Mouse (Mus musculus): ENCODE data around the gene Scn8a. TPM values are rescaled to one million over a fixed set of nuclear protein-coding genes. Genes with fewer than 3 reads are reported as not detected.

Scn8a gene
- polyA plus RNA-seq, 1 experiment from 2014 or later, result 12.7 TPM

GRCm38 (mm10) chr15:101066920-101067696, 197.4 kb downstream of the Scn8a start:
- Histone ChIP-seq H3K27ac (ENCODE audit: low read depth, low read length) (peak overlapping the region; percentile 85), H3K27me3 (ENCODE audit: control insufficient read depth, insufficient read depth, low read length) (no peaks in the 10 kb centered on the region), H3K36me3 (ENCODE audit: control insufficient read depth, insufficient read depth, low read length) (no peaks in the 10 kb centered on the region), H3K9ac (ENCODE audit: low read length) (peak overlapping the region; percentile 38), H3K9me3 (ENCODE audit: control insufficient read depth, low read length) (no peaks in the 10 kb centered on the region), H3K4me3 (ENCODE audit: low read depth, low read length) (no peak overlapping the region), H3K4me2 (ENCODE audit: low read depth) (peak overlapping the region; percentile 20), H3K4me1 (ENCODE audit: control insufficient read depth, insufficient read depth, low read length) (peaks cover 77% of the 10 kb centered on the region)
- WGBS, result 12% methylated on average over 7 of the region's 9 CpGs
- DNase-seq (ENCODE audit: low spot score), result peak; percentile 60
- peak; percentile 66 for ATAC-seq (ENCODE audit: insufficient read depth, low FRiP score, low TSS enrichment)

- ATAC-seq (ENCODE audit: insufficient read depth, low FRiP score, low TSS enrichment), result no peak
- Histone ChIP-seq H3K9ac (ENCODE audit: low read length) (no peak overlapping the region), H3K36me3 (ENCODE audit: control insufficient read depth, insufficient read depth, low read length) (no peaks in the 10 kb centered on the region), H3K4me3 (ENCODE audit: low read depth, low read length) (no peak overlapping the region), H3K4me1 (ENCODE audit: control insufficient read depth, insufficient read depth, low read length) (peaks cover 71% of the 10 kb centered on the region), H3K27me3 (ENCODE audit: control insufficient read depth, insufficient read depth, low read length) (no peaks in the 10 kb centered on the region), H3K9me3 (ENCODE audit: control insufficient read depth, low read length) (no peaks in the 10 kb centered on the region), H3K27ac (ENCODE audit: low read depth, low read length) (0 out of 2 replicates have a peak overlapping the region, but pooled peaks have one; percentile 20), H3K4me2 (ENCODE audit: low read depth) (no peak overlapping the region)
- DNase-seq (ENCODE audit: low spot score), result no peak
- 44% methylated on average over 3 of the region's 3 CpGs for WGBS
Measured at GRCm38 (mm10) chr15:101068029-101068428, 198.4 kb downstream of the Scn8a start.

- Histone ChIP-seq H3K27me3 (ENCODE audit: control insufficient read depth, insufficient read depth, low read length) (no peaks in the 10 kb centered on the region), H3K27ac (ENCODE audit: low read depth, low read length) (0 out of 2 replicates have a peak overlapping the region, but pooled peaks have one; percentile 20), H3K4me3 (ENCODE audit: low read depth, low read length) (no peak overlapping the region), H3K4me1 (ENCODE audit: control insufficient read depth, insufficient read depth, low read length) (peaks cover 71% of the 10 kb centered on the region), H3K9ac (ENCODE audit: low read length) (no peak overlapping the region), H3K4me2 (ENCODE audit: low read depth) (no peak overlapping the region), H3K9me3 (ENCODE audit: control insufficient read depth, low read length) (no peaks in the 10 kb centered on the region), H3K36me3 (ENCODE audit: control insufficient read depth, insufficient read depth, low read length) (no peaks in the 10 kb centered on the region)
- no peak for DNase-seq (ENCODE audit: low spot score)
- ATAC-seq (ENCODE audit: insufficient read depth, low FRiP score, low TSS enrichment), result no peak
- 69% methylated on average over 4 of the region's 4 CpGs for WGBS
Measured at GRCm38 (mm10) chr15:101068671-101069070, 199.0 kb downstream of the Scn8a start.

GRCm38 (mm10) chr15:101069641-101070190, 200.1 kb downstream of the Scn8a start:
- 47% methylated on average over 9 of the region's 9 CpGs for WGBS
- H3K9ac ChIP-seq (ENCODE audit: low read length), result no peak overlapping the region; the same call in 1 of the 2 replicates
- ATAC-seq (ENCODE audit: insufficient read depth, low FRiP score, low TSS enrichment), result no peak
- no peaks in the 10 kb centered on the region; the same call in 1 of the 2 replicates for H3K36me3 ChIP-seq (ENCODE audit: control insufficient read depth, insufficient read depth, low read length)
- no peak for DNase-seq (ENCODE audit: low spot score)
- peaks cover 71% of the 10 kb centered on the region for H3K4me1 ChIP-seq (ENCODE audit: control insufficient read depth, insufficient read depth, low read length)
- no peak overlapping the region for H3K4me2 ChIP-seq (ENCODE audit: low read depth)
- no peak overlapping the region for H3K27ac ChIP-seq (ENCODE audit: low read depth, low read length)
- H3K4me3 ChIP-seq (ENCODE audit: low read depth, low read length), result no peak overlapping the region
- H3K27me3 ChIP-seq (ENCODE audit: control insufficient read depth, insufficient read depth, low read length), result no peaks in the 10 kb centered on the region
- H3K9me3 ChIP-seq (ENCODE audit: control insufficient read depth, low read length), result no peaks in the 10 kb centered on the region

GRCm38 (mm10) chr15:101070762-101071161, 201.1 kb downstream of the Scn8a start:
- H3K36me3 ChIP-seq (ENCODE audit: control insufficient read depth, insufficient read depth, low read length), result no peaks in the 10 kb centered on the region; the same call in 1 of the 2 replicates
- WGBS, result 29% methylated on average over 5 of the region's 5 CpGs

GRCm38 (mm10) chr15:101072736-101073135, 203.1 kb downstream of the Scn8a start:
- 55% methylated on average over 2 of the region's 2 CpGs for WGBS
- Histone ChIP-seq H3K36me3 (ENCODE audit: control insufficient read depth, insufficient read depth, low read length) (no peaks in the 10 kb centered on the region; the same call in 1 of the 2 replicates), H3K4me1 (ENCODE audit: control insufficient read depth, insufficient read depth, low read length) (peaks cover 62% of the 10 kb centered on the region), H3K27me3 (ENCODE audit: control insufficient read depth, insufficient read depth, low read length) (no peaks in the 10 kb centered on the region), H3K27ac (ENCODE audit: low read depth, low read length) (no peak overlapping the region), H3K4me3 (ENCODE audit: low read depth, low read length) (no peak overlapping the region), H3K9ac (ENCODE audit: low read length) (no peak overlapping the region), H3K4me2 (ENCODE audit: low read depth) (no peak overlapping the region), H3K9me3 (ENCODE audit: control insufficient read depth, low read length) (no peaks in the 10 kb centered on the region)
- ATAC-seq (ENCODE audit: insufficient read depth, low FRiP score, low TSS enrichment) (no peak), DNase-seq (ENCODE audit: low spot score) (no peak)

More at GRCm38 (mm10) chr15:101070762-101071161, 201.1 kb downstream of the Scn8a start:
- no peak overlapping the region for H3K4me3 ChIP-seq (ENCODE audit: low read depth, low read length)
- no peak overlapping the region for H3K27ac ChIP-seq (ENCODE audit: low read depth, low read length)
- no peaks in the 10 kb centered on the region for H3K9me3 ChIP-seq (ENCODE audit: control insufficient read depth, low read length)
- ATAC-seq (ENCODE audit: insufficient read depth, low FRiP score, low TSS enrichment) (no peak), DNase-seq (ENCODE audit: low spot score) (no peak)
- H3K4me1 ChIP-seq (ENCODE audit: control insufficient read depth, insufficient read depth, low read length), result peaks cover 69% of the 10 kb centered on the region
- H3K9ac ChIP-seq (ENCODE audit: low read length), result 0 out of 2 replicates have a peak overlapping the region, but pooled peaks have one; percentile 30
- no peaks in the 10 kb centered on the region for H3K27me3 ChIP-seq (ENCODE audit: control insufficient read depth, insufficient read depth, low read length)
- H3K4me2 ChIP-seq (ENCODE audit: low read depth), result no peak overlapping the region

GRCm38 (mm10) chr15:101074067-101074466, 204.4 kb downstream of the Scn8a start:
- WGBS, result 85% methylated on average over 5 of the region's 5 CpGs
- H3K4me1 ChIP-seq (ENCODE audit: control insufficient read depth, insufficient read depth, low read length), result peaks cover 51% of the 10 kb centered on the region

GRCm38 (mm10) chr15:101075150-101075549, 205.5 kb downstream of the Scn8a start:
- H3K27ac ChIP-seq (ENCODE audit: low read depth, low read length), result no peak overlapping the region
- peaks cover 45% of the 10 kb centered on the region for H3K4me1 ChIP-seq (ENCODE audit: control insufficient read depth, insufficient read depth, low read length)
- 62% methylated on average over 4 of the region's 4 CpGs for WGBS
- no peaks in the 10 kb centered on the region for H3K9me3 ChIP-seq (ENCODE audit: control insufficient read depth, low read length)
- H3K4me2 ChIP-seq (ENCODE audit: low read depth), result peak overlapping the region; percentile 81
- peak overlapping the region; percentile 67; the same call in 1 of the 2 replicates for H3K9ac ChIP-seq (ENCODE audit: low read length)
- DNase-seq (ENCODE audit: low spot score), result no peak
- H3K4me3 ChIP-seq (ENCODE audit: low read depth, low read length), result peak overlapping the region; percentile 66; the same call in 1 of the 2 replicates
- no peaks in the 10 kb centered on the region; the same call in 1 of the 2 replicates for H3K36me3 ChIP-seq (ENCODE audit: control insufficient read depth, insufficient read depth, low read length)
- H3K27me3 ChIP-seq (ENCODE audit: control insufficient read depth, insufficient read depth, low read length), result no peaks in the 10 kb centered on the region
- ATAC-seq (ENCODE audit: insufficient read depth, low FRiP score, low TSS enrichment), result no peak

More at GRCm38 (mm10) chr15:101074067-101074466, 204.4 kb downstream of the Scn8a start:
- no peak overlapping the region for H3K27ac ChIP-seq (ENCODE audit: low read depth, low read length)
- no peaks in the 10 kb centered on the region for H3K9me3 ChIP-seq (ENCODE audit: control insufficient read depth, low read length)
- H3K36me3 ChIP-seq (ENCODE audit: control insufficient read depth, insufficient read depth, low read length), result no peaks in the 10 kb centered on the region; the same call in 1 of the 2 replicates
- ATAC-seq (ENCODE audit: insufficient read depth, low FRiP score, low TSS enrichment), result no peak
- H3K4me3 ChIP-seq (ENCODE audit: low read depth, low read length), result no peak overlapping the region
- H3K27me3 ChIP-seq (ENCODE audit: control insufficient read depth, insufficient read depth, low read length), result no peaks in the 10 kb centered on the region
- DNase-seq (ENCODE audit: low spot score), result no peak
- H3K4me2 ChIP-seq (ENCODE audit: low read depth), result no peak overlapping the region
- H3K9ac ChIP-seq (ENCODE audit: low read length), result no peak overlapping the region

All from neural tube, embryonic 11.5 days (tissue).